Mouse (Mus musculus) adrenal gland, adult 2 months (tissue): ENCODE results near the gene Lcmt1. TPM values are rescaled to one million over a fixed set of nuclear protein-coding genes. Genes with fewer than 3 reads are reported as not detected.

Source experiments
- DNase-seq: peaks from one replicate; pipeline ENCODE4 v3.0.0; 2021
- polyA plus RNA-seq: library from polyadenylated mRNA; depleted of rRNA; stranded (reverse); fragments of >200 nt; gene quantifications from 2 replicates; pipeline ENCODE4 v1.2.3, GENCODE M21; 2012
- total RNA-seq, 2 experiments: library from RNA; stranded (reverse); gene quantifications; 2 replicates each; pipeline ENCODE4 v1.2.3; 2021

Lcmt1 gene
- total and polyA plus RNA-seq, 3 experiments: 15.9 to 28.3 (median 24.0) TPM

DNA sequence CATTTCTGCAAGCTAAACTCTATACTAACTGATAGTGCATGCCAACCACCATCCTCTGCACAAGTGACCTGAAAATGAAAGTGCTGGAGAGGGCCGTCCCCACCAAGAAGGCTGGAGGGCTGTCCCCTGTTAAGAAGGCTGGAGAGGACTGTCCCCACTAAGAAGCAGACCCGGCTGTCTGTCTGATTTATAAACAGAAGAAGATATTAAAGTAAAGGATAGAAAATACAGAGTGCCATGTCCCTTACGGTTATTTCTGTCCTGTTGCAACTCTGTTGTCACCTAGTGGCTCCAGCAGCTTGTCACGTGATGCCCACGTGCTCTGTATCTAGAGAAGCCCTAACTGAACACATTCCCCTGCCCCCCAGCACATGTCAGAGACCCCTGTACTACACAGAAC is 9.4 kb upstream of the Lcmt1 start:
- DNase-seq: no peak

DNA sequence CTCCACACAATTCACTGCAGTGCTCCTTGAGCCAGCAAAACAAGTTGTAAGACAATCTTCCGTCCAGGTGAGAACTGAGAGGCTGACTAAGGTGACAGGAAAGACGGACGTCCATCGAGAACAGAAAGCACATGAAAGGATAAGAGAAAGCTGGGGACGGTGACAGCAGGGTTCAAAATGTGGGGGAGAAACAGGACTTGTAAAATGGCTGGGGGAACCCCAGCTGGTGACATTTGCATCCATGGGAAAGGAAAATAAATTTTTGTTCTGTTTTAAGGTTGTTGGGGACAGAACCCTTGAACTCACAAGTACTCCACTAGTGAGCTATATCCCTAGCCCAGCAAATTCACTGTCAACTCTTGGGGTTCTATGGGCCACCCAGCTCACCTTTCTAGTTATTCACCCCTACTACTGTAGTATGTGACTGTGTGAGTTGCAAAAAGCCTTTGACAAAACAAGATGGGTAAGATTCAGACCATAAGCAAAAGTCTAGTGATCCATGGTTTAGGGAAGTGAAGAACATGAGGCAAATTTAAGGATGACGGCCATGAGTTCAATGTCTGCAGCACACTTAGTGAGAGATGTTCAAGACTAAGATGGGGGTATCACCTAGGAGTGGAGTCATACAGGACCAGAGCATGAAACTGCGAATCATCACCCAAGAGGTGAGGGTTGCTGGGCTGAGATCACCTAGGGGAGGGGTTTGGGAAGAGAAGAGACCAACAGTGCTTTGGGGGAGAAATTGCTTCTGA is 8.2 kb upstream of the Lcmt1 start:
- no peak for DNase-seq

DNA sequence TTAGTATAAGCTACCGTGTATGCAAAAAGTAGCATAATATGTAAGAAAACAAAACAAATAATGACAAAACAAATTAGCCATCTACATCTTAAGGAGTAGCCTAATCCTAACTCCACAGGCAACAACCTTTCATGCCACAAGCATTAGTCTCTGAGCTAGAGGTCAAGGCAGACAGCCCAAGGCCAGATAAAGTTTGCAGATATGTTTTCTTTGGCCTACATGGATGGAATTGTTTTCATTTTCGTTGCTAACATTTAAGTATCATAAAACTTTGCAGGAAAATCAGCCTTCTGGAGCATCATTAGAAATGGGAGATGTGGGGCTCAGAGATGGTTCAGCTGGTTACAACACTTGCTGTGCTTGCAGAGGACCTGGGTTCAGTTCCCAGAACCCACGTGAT is 6.8 kb upstream of the Lcmt1 start:
- peak; percentile 67 for DNase-seq

GRCm38 (mm10) chr7:123363971-123364370 is 5.6 kb upstream of the Lcmt1 start:
- DNase-seq: no peak

DNA sequence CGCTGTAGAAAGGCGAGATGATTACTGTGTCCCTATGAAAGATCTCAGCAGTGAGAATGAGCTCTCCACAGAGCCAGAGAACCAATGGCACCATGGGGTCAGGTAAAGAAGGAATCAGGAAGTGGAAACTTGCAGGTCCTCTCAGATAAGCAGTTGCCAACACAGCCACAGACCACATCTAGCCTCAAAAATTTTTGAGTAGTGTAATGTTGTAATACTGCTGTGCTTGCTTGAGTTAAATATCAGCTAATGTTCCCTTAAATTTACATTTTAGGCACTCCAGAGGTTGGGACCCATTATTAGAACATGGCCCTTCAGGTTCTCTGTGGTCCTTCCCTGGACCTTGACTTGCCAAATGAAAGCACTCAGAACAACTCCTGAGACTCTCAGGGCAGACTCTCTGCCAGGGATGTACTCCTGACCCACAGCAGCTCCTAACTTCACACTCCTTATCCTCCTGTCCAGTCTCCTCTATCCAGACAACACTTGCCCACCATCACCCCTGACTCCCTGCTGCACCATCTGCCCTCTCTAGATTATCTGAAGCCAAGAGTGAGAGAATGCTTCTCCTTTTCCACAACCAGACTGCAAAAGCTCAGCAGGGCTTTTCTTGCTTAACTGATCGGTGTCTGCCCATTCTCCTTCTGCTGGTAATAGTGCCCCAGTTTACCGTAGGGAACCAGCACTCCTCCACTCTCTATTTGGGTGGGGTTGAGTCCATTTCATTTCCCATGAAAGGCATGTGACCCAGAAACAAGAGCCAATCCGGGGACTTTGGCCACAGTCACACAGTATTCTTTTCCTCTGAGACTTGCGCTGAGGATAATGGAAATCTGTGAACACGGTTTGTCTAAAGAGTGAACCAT is 3.5 kb upstream of the Lcmt1 start:
- DNase-seq: no peak

DNA sequence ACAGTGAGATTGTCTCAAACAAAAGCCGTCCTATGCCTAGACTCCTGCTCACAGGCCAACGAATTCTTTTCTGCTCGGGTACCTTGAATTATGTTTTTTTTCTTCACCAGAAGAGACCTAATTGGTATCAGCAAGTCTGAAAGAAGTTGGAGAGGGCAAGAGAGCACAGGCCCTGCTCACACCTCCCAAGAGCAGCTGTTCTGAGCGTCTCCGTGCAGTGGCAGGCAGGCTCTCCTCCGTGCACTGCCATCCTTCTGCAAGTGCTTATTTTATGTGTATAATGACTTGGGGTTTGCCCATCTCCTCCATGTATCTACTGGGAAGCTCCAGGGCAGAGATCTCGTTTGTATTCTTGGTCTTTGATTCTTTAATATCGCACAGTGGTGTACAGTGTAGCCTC is 2.8 kb upstream of the Lcmt1 start:
- DNase-seq: no peak

GRCm38 (mm10) chr7:123367218-123368150 is 2.1 kb upstream of the Lcmt1 start:
- DNase-seq: peak; percentile 69

GRCm38 (mm10) chr7:123368187-123368586 is 1.4 kb upstream of the Lcmt1 start:
- no peak for DNase-seq

GRCm38 (mm10) chr7:123368778-123369746 is 522 bp upstream of the Lcmt1 start:
- DNase-seq: peak; percentile 74

DNA sequence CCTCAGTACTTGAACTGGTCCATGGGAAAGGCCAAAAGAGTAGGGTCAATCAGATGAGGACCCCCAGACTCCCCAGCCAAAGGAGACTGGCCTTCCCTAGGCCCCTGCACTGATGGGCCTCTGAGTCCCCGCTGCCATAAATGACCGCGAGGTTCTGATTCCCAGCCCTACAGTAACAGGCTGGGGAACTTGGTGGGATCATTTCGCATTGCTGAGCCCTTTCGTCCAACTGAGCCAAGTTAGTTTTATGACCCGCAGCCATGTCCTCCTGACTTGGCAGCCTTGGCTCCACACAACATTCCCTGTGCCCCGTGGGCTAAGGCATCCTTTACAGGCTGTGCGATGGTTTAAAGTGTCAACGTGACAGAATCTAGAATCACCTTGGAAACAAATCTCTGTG is 1.1 kb downstream of the Lcmt1 start:
- DNase-seq: no peak

DNA sequence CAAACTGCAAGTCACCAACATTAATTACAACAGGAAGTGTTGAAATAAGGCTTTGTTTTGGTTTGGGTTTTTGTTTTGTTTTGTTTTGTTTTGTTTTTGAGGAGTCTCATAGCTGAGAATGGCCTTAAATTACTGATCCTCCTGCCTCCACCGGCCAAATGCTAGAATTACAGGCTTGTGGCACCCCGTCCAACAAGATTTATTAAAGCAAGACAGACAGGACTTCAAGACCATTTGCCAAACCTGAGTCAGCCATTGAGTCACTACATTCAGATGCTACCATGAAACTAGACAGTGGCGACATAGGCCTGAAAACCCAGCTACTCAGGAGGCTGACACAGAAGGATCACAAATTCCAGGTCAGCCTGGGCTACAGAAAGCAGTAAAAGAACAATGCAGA is 1.9 kb downstream of the Lcmt1 start:
- peak; percentile 83 for DNase-seq

GRCm38 (mm10) chr7:123377443-123378400 is 8.1 kb downstream of the Lcmt1 start:
- peak; percentile 97 for DNase-seq

- peak; percentile 54 for DNase-seq
These were observed 16.3 kb downstream of the Lcmt1 start for GRCm38 (mm10) chr7:123385693-123386407.

DNA sequence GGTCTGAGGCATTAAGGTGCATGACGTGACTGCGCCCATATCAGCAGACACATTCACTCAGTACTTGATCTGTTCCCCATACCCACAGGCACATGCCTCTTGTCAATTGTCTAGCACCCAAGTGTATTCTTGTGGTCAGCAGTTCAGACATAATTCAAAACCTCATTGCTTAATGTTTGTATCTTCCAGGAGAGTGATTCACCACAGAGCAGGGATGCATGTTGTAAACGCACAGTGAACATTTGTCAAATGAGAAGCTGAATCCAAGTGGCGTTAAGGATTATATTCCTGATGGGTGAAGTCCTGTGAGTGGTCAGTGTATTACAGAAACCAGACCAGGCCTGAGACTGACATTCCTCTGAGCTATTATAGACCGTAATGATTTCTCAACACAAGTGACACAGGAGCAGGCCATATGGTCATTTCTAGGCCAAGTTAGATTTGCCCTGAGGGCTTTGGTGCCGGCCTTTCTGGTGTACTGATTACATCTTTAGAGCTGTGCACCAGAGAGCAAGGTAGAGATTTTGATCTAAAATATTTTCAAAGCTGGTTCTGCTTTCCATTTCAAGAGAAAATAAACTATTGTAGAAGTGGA is 20.2 kb downstream of the Lcmt1 start:
- no peak for DNase-seq

DNA sequence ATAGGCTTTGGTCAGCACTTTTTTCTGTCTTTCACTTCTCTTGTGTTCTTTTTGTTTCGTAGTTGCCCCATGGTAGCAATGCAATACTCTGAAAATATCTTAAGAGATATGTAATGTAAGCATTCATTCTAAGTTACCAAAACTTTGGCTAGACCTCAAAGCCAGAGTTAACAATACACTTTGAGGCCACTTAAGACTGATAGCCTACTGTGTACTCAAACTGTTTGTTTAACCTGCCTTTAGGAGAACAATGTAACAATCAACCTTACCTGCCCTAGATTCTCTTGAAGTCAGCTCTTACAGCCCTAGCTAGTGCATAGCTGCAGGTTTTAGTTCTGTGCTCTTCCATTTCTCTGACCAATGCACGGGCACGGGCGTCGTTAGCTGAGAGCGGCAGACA is 24.7 kb downstream of the Lcmt1 start:
- DNase-seq: no peak

- DNase-seq: no peak
These were observed 27.3 kb downstream of the Lcmt1 start for GRCm38 (mm10) chr7:123396900-123397299.

DNA sequence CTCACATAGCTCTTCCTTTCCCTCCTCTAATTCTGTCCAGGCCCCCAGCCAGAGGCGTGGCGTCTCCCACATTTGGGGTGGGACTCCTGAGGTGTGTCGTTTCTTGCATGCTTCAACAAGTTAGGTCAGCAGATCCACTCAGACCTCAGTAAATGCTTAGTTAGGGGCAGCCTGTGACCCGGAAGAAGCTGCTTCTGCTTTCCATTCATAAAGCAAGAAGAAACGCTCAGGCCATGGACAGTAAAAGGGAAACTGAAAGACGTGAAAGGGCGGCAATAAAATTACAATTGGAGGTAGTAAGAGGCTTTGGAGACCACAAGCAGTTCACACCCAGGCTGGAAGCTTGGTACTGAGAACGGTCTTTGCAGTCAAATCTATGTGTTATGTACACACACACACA is 27.8 kb downstream of the Lcmt1 start:
- DNase-seq: no peak

DNA sequence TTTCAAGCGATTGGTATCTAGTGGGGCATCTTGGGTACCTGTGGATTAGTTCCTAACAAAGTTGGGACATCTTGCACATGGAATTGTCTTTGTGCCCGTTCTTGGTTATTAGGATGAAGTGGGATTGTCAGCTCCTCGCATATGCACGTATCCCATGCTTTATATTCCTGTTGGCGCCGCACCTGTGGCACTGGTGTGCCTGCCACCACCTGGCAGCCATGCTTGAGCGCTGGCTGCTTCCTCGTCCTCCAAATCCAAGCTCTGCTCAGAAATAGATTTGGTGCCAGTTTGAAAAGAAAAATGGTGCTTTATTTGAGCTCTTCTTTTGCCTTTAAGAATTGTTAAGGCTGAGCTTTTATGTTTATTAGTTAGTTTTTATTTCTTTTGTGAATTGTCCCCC is 28.3 kb downstream of the Lcmt1 start:
- DNase-seq: no peak

- DNase-seq: peak; percentile 53
These were observed 29.2 kb downstream of the Lcmt1 start for GRCm38 (mm10) chr7:123398828-123399227.
